Mouse (Mus musculus) liver, embryonic 14.5 days (tissue): Measurements from ENCODE around the gene Cd5. TPM values are rescaled to one million over a fixed set of nuclear protein-coding genes. Genes with fewer than 3 reads are reported as not detected.

Source experiments
- ATAC-seq: fragments of 200-750 bp; cut with Nextera tagmentation; 2 replicates; pipeline ENCODE4 v1.8.0; 2017; ENCODE audit warnings: moderate number of reproducible peaks, mild to moderate bottlenecking, moderate library complexity; ENCODE audit not compliant: insufficient read depth
- DNase-seq, 3 experiments: peaks; one replicate each; pipeline ENCODE4 v3.0.0-alpha.2; 2012 to 2013; ENCODE audit warnings: low read depth in 3 of 3, low spot score in 3 of 3
- H3K27ac ChIP-seq: fragments of 300-500 bp; sonication (generic); 2 replicates; pipeline ENCODE4 v1.5.1; 2014; ENCODE audit warnings: moderate library complexity, mild to moderate bottlenecking, control low read depth, inconsistent platforms
- H3K27me3 ChIP-seq: fragments of 300-500 bp; sonication (generic); 2 replicates; pipeline ENCODE4 v1.6.1; 2014; ENCODE audit warnings: mild to moderate bottlenecking, low read length, moderate library complexity; ENCODE audit not compliant: control insufficient read depth, insufficient read depth
- H3K36me3 ChIP-seq: fragments of 300-500 bp; sonication (generic); replicated peaks from 2 replicates; pipeline ENCODE4 v1.6.1; 2014; ENCODE audit warnings: low read depth; ENCODE audit not compliant: control insufficient read depth, insufficient read depth
- H3K4me1 ChIP-seq, 2 experiments: fragments of 200-500 bp in 1 of 2; fragments of 300-500 bp in 1 of 2; sonication (generic) in 1 of 2; replicated peaks; 2 replicates each; pipeline ENCODE4 v1.6.1; 2012 to 2014; ENCODE audit warnings: antibody characterized with exemption in 1 of 2, inconsistent platforms in 1 of 2, low read length in 1 of 2; ENCODE audit not compliant: control insufficient read depth in 2 of 2, insufficient read depth in 2 of 2
- H3K4me2 ChIP-seq: fragments of 300-500 bp; sonication (generic); 2 replicates; pipeline ENCODE4 v1.6.1; 2014; ENCODE audit warnings: low read depth, mild to moderate bottlenecking, control low read depth, moderate library complexity
- H3K4me3 ChIP-seq, 2 experiments: fragments of 200-500 bp in 1 of 2; fragments of 300-500 bp in 1 of 2; sonication (generic) in 1 of 2; 2 replicates each; pipeline ENCODE4 v1.5.1; 2012 to 2014; ENCODE audit warnings: low read depth in 2 of 2, low read length in 2 of 2, mild to moderate bottlenecking in 2 of 2, control low read depth in 1 of 2, inconsistent platforms in 1 of 2, moderate library complexity in 1 of 2; ENCODE audit not compliant: insufficient read depth in 1 of 2
- H3K9ac ChIP-seq: fragments of 300-500 bp; sonication (generic); replicated peaks from 2 replicates; pipeline ENCODE4 v1.6.1; 2014; ENCODE audit warnings: mild to moderate bottlenecking, control low read depth, moderate library complexity
- H3K9me3 ChIP-seq: fragments of 300-500 bp; sonication (generic); 2 replicates; pipeline ENCODE4 v1.6.1; 2016; ENCODE audit warnings: low read length, mixed read lengths; ENCODE audit not compliant: control insufficient read depth
- CTCF ChIP-seq: IDR thresholded peaks from 2 replicates; pipeline ENCODE4 v1.5.1; 2016; ENCODE audit warnings: antibody characterized with exemption, low read depth, control low read depth
- EP300 ChIP-seq: IDR thresholded peaks from 2 replicates; pipeline ENCODE4 v1.6.1; 2016; ENCODE audit warnings: antibody characterized with exemption, low read depth
- WGBS: fragments of 180-500 bp; shearing (Covaris S2); extraction: QIAGEN DNeasy Blood & Tissue Kit; methylation state at CpG from one replicate; pipeline ENCODE4 v1.1.7; 2014; ENCODE audit not compliant: insufficient replicate concordance; 5-methylcytosine and 5-hydroxymethylcytosine counted together
- polyA plus RNA-seq, 2 experiments: library from polyadenylated mRNA; depleted of rRNA in 1 of 2; stranded (reverse) in 1 of 2; unstranded in 1 of 2; fragments of >200 nt; fragmentation: Nextera tagmentation in 1 of 2; extraction: Ambion mirVana in 1 of 2; gene quantifications; 2 replicates each; pipeline versions ENCODE4 v1.2.1 to v1.2.3; 2012 to 2014

Cd5 gene
- polyA plus RNA-seq, 2 experiments, result 0.02 to 0.04 TPM

GRCm38 (mm10) chr19:10708900-10709299, 29.9 kb downstream of the Cd5 start:
- H3K27me3 ChIP-seq, result no peaks in the 10 kb centered on the region
- H3K4me2 ChIP-seq, result no peak overlapping the region
- DNase-seq, result no peak
- H3K36me3 ChIP-seq, result peaks cover 18% of the 10 kb centered on the region
- TF ChIP-seq EP300 (no peak), CTCF (no peak)
- no peak overlapping the region for H3K27ac ChIP-seq
- no peak overlapping the region for H3K4me3 ChIP-seq
- H3K9ac ChIP-seq, result no peak overlapping the region
- 65% methylated on average over 6 of the region's 6 CpGs for WGBS
- 0 out of 4 replicates have a peak, but pooled peaks cover 0 to 1% of the 10 kb centered on the region in 2 experiments for H3K4me1 ChIP-seq
- no peaks in the 10 kb centered on the region for H3K9me3 ChIP-seq
- no peak; the same call in 1 of the 2 replicates for ATAC-seq

GRCm38 (mm10) chr19:10707881-10708280, 30.9 kb downstream of the Cd5 start:
- ATAC-seq (no peak), DNase-seq (no peak)
- Histone ChIP-seq H3K4me3 (no peak overlapping the region), H3K36me3 (peaks cover 11% of the 10 kb centered on the region), H3K9me3 (no peaks in the 10 kb centered on the region), H3K27ac (no peak overlapping the region), H3K27me3 (no peaks in the 10 kb centered on the region), H3K4me2 (no peak overlapping the region), H3K4me1 (0 out of 4 replicates have a peak, but pooled peaks cover 0 to 2% of the 10 kb centered on the region in 2 experiments), H3K9ac (no peak overlapping the region)
- 86% methylated on average over 1 of the region's 1 CpGs for WGBS
- TF ChIP-seq EP300 (no peak), CTCF (no peak)

DNA sequence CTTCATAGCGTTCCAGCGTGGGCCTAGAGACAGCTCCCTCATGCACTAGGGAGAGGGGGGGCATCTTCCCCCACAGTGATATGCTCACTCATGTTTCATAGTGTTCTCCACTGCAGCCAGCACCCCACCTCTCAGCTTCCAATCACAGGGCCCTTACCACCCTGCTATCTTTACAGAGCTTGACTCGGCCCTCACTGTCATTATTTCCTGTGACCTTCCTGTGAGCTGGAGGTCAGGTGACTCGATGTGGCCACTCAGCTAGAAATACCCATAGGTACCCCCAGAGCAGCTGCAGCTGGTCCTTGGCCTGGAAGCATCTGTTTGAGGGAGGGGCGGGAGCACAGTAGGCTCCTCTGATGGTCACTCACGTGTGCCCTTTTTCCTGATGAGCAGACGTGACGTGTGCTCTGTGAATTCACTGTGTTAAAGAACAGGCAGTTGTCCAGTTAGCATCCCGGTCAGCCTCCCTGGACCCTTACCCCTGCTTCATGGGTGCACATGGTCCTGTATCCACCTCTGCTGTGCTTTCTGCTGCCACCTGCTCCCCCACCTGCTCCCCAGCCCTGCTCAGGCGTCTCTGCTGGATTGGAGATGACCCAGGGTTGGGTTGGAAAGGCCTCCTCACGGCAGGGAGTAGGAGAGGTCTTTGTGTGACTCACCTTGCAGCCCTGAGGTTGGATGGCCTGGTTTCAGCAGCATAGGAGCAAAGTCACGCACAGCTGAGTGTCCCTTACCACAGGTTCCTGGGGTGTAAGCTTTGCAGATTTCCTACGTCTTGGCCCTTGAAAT, 31.5 kb downstream of the Cd5 start:
- Histone ChIP-seq H3K36me3 (peaks cover 9% of the 10 kb centered on the region), H3K4me3 (no peak overlapping the region), H3K27ac (no peak overlapping the region), H3K27me3 (no peaks in the 10 kb centered on the region), H3K4me2 (no peak overlapping the region), H3K4me1 (0 out of 4 replicates have a peak, but pooled peaks cover 0 to 2% of the 10 kb centered on the region in 2 experiments), H3K9me3 (no peaks in the 10 kb centered on the region), H3K9ac (no peak overlapping the region)
- 64% methylated on average over 13 of the region's 13 CpGs for WGBS
- DNase-seq, result no peak
- ATAC-seq, result no peak
- TF ChIP-seq EP300 (no peak), CTCF (no peak)

- Histone ChIP-seq H3K4me2 (no peak overlapping the region), H3K36me3 (no peaks in the 10 kb centered on the region; the same call in 1 of the 2 replicates), H3K9me3 (no peaks in the 10 kb centered on the region), H3K27me3 (no peaks in the 10 kb centered on the region), H3K4me1 (peaks cover 16 to 29% of the 10 kb centered on the region in 2 experiments), H3K4me3 (no peak overlapping the region), H3K27ac (no peak overlapping the region), H3K9ac (no peak overlapping the region)
- ATAC-seq (no peak), DNase-seq (no peak)
- TF ChIP-seq CTCF (no peak), EP300 (no peak)
- WGBS, result 61% methylated on average over 8 of the region's 8 CpGs
Observed at GRCm38 (mm10) chr19:10703470-10703869, 35.3 kb downstream of the Cd5 start.

GRCm38 (mm10) chr19:10702125-10702524, 36.7 kb downstream of the Cd5 start:
- Histone ChIP-seq H3K9me3 (no peaks in the 10 kb centered on the region), H3K36me3 (no peaks in the 10 kb centered on the region; the same call in 1 of the 2 replicates), H3K4me1 (peaks cover 23 to 42% of the 10 kb centered on the region in 2 experiments), H3K27ac (no peak overlapping the region), H3K4me2 (no peak overlapping the region), H3K9ac (no peak overlapping the region), H3K4me3 (no peak overlapping the region), H3K27me3 (no peaks in the 10 kb centered on the region)
- DNase-seq, result no peak
- TF ChIP-seq CTCF, result no peak
- WGBS, result 73% methylated on average over 8 of the region's 8 CpGs
- no peak for ATAC-seq
